Mouse (Mus musculus) olfactory bulb, adult 2 months (tissue): ENCODE measurements around the gene Trim2.

ENCODE experiments used
- CTCF ChIP-seq: fragments of 200-500 bp; IDR thresholded peaks from 2 replicates; pipeline ENCODE4 v1.5.1; 2012; ENCODE audit warnings: low read depth, mild to moderate bottlenecking, low read length, moderate library complexity; ENCODE audit not compliant: insufficient read depth
- POLR2A ChIP-seq: fragments of 200-500 bp; IDR thresholded peaks from 2 replicates; pipeline ENCODE4 v1.6.1; 2012; ENCODE audit warnings: mild to moderate bottlenecking, low read depth, low read length, moderate library complexity; ENCODE audit not compliant: insufficient read depth

DNA sequence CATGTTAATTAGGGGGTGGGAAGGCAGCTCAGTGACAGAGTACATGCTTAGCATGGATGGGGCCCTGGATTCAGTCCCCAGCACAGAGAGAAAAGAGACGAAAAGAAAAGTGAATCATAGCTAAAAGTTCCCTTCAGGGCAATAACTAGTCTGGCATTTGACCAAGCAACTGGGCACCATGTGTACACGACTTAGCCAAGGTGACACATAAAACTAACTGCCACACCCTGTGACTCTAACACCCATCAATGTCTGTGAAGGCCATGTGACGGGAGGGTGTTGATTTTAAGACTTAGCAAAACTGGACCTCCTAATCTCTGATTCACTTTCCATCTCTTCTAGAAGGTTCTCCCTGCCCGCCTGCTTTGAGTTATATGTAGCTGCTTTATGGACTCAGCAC, 12.2 kb upstream of the Trim2 start:
- no peak for TF ChIP-seq POLR2A
- no peak for TF ChIP-seq CTCF
